Mouse (Mus musculus) embryonic facial prominence, embryonic 13.5 days (tissue): ENCODE measurements around the gene Rpsa. TPM values are rescaled to one million over a fixed set of nuclear protein-coding genes. Genes with fewer than 3 reads are reported as not detected.
"Not testable (repeated sequence)": the region's sequence is repeated elsewhere in the genome, so short reads cannot be mapped to it uniquely, and the experiment has no call there.

Source experiments
- ATAC-seq: fragments of 200-750 bp; cut with Nextera tagmentation; 2 replicates; pipeline ENCODE4 v1.8.0; 2017; ENCODE audit warnings: low read depth; ENCODE audit not compliant: insufficient number of reproducible peaks, insufficient read depth, low FRiP score, low TSS enrichment
- H3K27ac ChIP-seq: fragments of 300-500 bp; sonication (generic); 2 replicates; pipeline ENCODE4 v1.5.1; 2015; ENCODE audit warnings: moderate library complexity, mild to moderate bottlenecking, inconsistent platforms
- H3K27me3 ChIP-seq: fragments of 300-500 bp; sonication (generic); 2 replicates; pipeline ENCODE4 v1.6.1; 2015; ENCODE audit warnings: mild to moderate bottlenecking, inconsistent platforms
- H3K36me3 ChIP-seq: fragments of 300-500 bp; sonication (generic); 2 replicates; pipeline ENCODE4 v1.6.1; 2015; ENCODE audit warnings: mild to moderate bottlenecking, inconsistent platforms
- H3K4me1 ChIP-seq: fragments of 300-500 bp; sonication (generic); 2 replicates; pipeline ENCODE4 v1.6.1; 2015; ENCODE audit warnings: inconsistent platforms
- H3K4me2 ChIP-seq: fragments of 300-500 bp; sonication (generic); 2 replicates; pipeline ENCODE4 v1.6.1; 2015; ENCODE audit warnings: moderate library complexity, mild to moderate bottlenecking, inconsistent platforms
- H3K4me3 ChIP-seq: fragments of 300-500 bp; sonication (generic); 2 replicates; pipeline ENCODE4 v1.5.1; 2015; ENCODE audit warnings: mild to moderate bottlenecking, inconsistent platforms
- H3K9ac ChIP-seq: fragments of 300-500 bp; sonication (generic); 2 replicates; pipeline ENCODE4 v1.6.1; 2015; ENCODE audit warnings: mild to moderate bottlenecking, inconsistent platforms
- H3K9me3 ChIP-seq: fragments of 300-500 bp; sonication (generic); 2 replicates; pipeline ENCODE4 v1.6.1; 2016; ENCODE audit warnings: inconsistent platforms
- WGBS: fragments of 180-500 bp; shearing (Covaris S2); methylation state at CpG from one replicate; pipeline ENCODE4 v1.1.7; 2015; ENCODE audit warnings: mixed read lengths; 5-methylcytosine and 5-hydroxymethylcytosine counted together
- polyA plus RNA-seq: library from polyadenylated mRNA; unstranded; fragments of >200 nt; fragmentation: Nextera tagmentation; extraction: Ambion mirVana; gene quantifications from 2 replicates; pipeline ENCODE4 v1.2.1, GENCODE M21; 2015

Rpsa gene
- polyA plus RNA-seq, 1 experiment from 2014 or later: 1,560 TPM

DNA sequence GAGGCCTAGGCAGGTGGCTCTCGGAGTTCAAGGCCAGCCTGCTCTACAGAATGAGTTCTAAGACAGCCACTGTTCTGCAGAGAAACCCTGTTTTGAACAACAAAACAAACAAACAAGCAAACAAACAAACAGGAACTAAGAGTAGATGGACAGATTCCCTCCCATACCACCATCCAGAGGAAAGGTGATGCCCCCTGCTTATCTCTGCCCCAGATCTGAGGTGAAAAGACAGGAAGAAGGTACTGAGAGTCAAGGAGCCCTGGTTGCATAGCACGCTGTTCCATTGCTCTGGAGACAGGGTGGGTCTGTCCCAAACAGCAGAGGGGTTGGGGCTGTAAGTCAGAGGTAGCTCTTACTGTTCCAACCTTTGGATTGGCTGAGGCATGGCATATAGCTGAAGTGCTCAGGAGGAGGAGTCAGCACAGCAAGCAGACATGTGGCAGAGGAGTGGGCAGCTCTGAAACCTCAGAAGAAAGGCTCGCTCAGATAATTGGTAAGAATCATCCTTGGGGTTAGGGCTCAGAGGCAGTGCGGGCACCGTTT, 35.7 kb upstream of the Rpsa start, which contains the start of gene Ccr8:
TSS of gene Ccr8 (plus strand) at position 419 of the 543 bp plus-strand sequence.
- Histone ChIP-seq H3K9ac (no peak within 1 kb of the TSS), H3K27ac (no peak within 1 kb of the TSS), H3K4me2 (no peak within 1 kb of the TSS), H3K27me3 (no peaks in the 10 kb centered on the region), H3K9me3 (no peaks in the 10 kb centered on the region), H3K36me3 (no peaks in the 10 kb centered on the region), H3K4me1 (no peaks in the 10 kb centered on the region), H3K4me3 (no peak within 1 kb of the TSS)
- no peak for ATAC-seq
- 71% methylated on average over 5 of the region's 5 CpGs for WGBS

- no peak for ATAC-seq
- Histone ChIP-seq H3K4me2 (no peak overlapping the region), H3K9ac (no peak overlapping the region), H3K27ac (no peak overlapping the region), H3K27me3 (no peaks in the 10 kb centered on the region), H3K4me1 (0 out of 2 replicates have a peak, but pooled peaks cover 4% of the 10 kb centered on the region), H3K4me3 (no peak overlapping the region), H3K36me3 (no peaks in the 10 kb centered on the region), H3K9me3 (no peaks in the 10 kb centered on the region)
- WGBS: 86% methylated on average over 13 of the region's 13 CpGs
Measured at GRCm38 (mm10) chr9:120093701-120094100, 33.8 kb upstream of the Rpsa start.

DNA sequence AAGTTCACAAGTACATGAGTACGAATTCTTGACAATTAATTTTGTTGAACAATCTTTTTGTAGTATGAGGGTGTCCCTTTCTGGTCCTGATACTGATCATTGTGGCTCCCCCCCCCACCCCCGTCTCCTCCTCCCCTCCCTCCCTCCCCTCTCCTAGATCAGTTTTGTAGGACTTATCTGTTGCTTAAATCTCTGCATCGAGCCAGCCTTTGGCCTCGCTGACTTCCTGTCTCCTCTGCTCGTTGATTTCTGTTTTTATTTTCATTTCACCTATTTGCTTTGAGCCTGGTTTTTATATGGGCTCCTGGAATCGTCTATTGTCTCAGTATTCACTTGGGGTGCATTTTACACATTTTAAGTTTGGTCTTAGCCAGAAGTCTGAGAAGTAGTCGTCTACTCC, 31.6 kb upstream of the Rpsa start:
- ATAC-seq: no peak
- Histone ChIP-seq H3K9ac (no peak overlapping the region), H3K4me3 (no peak overlapping the region), H3K36me3 (no peaks in the 10 kb centered on the region), H3K4me1 (0 out of 2 replicates have a peak, but pooled peaks cover 4% of the 10 kb centered on the region), H3K4me2 (no peak overlapping the region), H3K9me3 (no peaks in the 10 kb centered on the region), H3K27ac (no peak overlapping the region), H3K27me3 (no peaks in the 10 kb centered on the region)
- WGBS: 54% methylated on average over 7 of the region's 7 CpGs

DNA sequence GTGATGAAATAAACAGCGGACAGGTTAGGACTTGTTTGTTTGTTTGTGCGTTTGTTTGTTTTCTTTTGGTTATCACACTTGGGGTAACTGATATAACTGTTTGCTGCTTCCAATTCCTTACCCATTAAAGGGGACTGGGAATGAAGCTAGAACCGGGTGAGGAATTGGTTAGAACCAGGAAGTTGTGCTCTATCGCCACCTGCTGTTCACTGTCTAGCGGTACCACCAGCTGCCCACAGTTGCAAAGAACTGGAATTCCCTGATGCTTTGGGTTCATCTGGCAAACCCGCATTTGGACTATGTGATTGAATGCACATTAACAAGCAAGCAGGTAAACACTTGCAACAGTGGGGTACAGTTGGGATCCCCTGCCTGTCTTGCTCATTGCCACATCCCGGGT, 28.8 kb upstream of the Rpsa start:
- WGBS: 20% methylated on average over 7 of the region's 7 CpGs
- Histone ChIP-seq H3K27me3 (no peaks in the 10 kb centered on the region), H3K9me3 (0 out of 2 replicates have a peak, but pooled peaks cover 9% of the 10 kb centered on the region), H3K27ac (no peak overlapping the region), H3K4me2 (no peak overlapping the region), H3K4me3 (no peak overlapping the region), H3K4me1 (0 out of 2 replicates have a peak, but pooled peaks cover 4% of the 10 kb centered on the region), H3K9ac (no peak overlapping the region), H3K36me3 (no peaks in the 10 kb centered on the region)
- ATAC-seq: no peak

GRCm38 (mm10) chr9:120099304-120099703, 28.2 kb upstream of the Rpsa start:
- no peak overlapping the region for H3K4me3 ChIP-seq

DNA sequence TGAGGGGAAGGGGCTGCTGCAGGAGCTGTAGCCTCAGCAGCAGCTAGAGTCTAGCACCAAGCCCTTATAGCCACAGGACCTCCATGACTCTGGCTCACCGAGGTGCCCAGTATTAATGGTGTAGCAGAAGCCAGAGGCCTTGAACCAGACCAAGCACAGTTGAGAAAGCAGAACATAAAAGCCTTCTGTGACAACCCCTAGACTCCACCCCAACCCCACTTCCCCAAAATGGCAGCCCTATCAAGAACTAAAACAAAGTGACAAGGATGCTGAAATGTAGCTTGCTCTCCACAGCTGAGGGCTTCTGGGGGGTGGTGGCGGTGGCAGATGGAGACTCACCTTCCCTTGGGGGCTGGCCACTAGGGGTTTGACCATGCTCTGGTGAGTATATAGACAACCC, 26.3 kb upstream of the Rpsa start:
- 94% methylated on average over 2 of the region's 2 CpGs for WGBS
- Histone ChIP-seq H3K27ac (no peak overlapping the region), H3K4me3 (no peak overlapping the region), H3K4me1 (0 out of 2 replicates have a peak, but pooled peaks cover 4% of the 10 kb centered on the region), H3K4me2 (no peak overlapping the region), H3K9ac (no peak overlapping the region), H3K36me3 (no peaks in the 10 kb centered on the region), H3K27me3 (no peaks in the 10 kb centered on the region), H3K9me3 (0 out of 2 replicates have a peak, but pooled peaks cover 13% of the 10 kb centered on the region)
- no peak for ATAC-seq

More at GRCm38 (mm10) chr9:120099304-120099703, 28.2 kb upstream of the Rpsa start:
- Histone ChIP-seq H3K27ac (no peak overlapping the region), H3K36me3 (no peaks in the 10 kb centered on the region), H3K4me2 (no peak overlapping the region), H3K9me3 (0 out of 2 replicates have a peak, but pooled peaks cover 12% of the 10 kb centered on the region), H3K9ac (no peak overlapping the region), H3K27me3 (no peaks in the 10 kb centered on the region), H3K4me1 (0 out of 2 replicates have a peak, but pooled peaks cover 4% of the 10 kb centered on the region)
- 85% methylated on average over 8 of the region's 8 CpGs for WGBS
- ATAC-seq: no peak

- H3K4me2 ChIP-seq, H3K9ac ChIP-seq, H3K4me3 ChIP-seq, H3K4me1 ChIP-seq, H3K27me3 ChIP-seq, ATAC-seq, H3K36me3 ChIP-seq, H3K9me3 ChIP-seq, H3K27ac ChIP-seq: not testable (repeated sequence)
- 94% methylated on average over 12 of the region's 12 CpGs for WGBS
Measured at GRCm38 (mm10) chr9:120108953-120109352, 18.5 kb upstream of the Rpsa start.

DNA sequence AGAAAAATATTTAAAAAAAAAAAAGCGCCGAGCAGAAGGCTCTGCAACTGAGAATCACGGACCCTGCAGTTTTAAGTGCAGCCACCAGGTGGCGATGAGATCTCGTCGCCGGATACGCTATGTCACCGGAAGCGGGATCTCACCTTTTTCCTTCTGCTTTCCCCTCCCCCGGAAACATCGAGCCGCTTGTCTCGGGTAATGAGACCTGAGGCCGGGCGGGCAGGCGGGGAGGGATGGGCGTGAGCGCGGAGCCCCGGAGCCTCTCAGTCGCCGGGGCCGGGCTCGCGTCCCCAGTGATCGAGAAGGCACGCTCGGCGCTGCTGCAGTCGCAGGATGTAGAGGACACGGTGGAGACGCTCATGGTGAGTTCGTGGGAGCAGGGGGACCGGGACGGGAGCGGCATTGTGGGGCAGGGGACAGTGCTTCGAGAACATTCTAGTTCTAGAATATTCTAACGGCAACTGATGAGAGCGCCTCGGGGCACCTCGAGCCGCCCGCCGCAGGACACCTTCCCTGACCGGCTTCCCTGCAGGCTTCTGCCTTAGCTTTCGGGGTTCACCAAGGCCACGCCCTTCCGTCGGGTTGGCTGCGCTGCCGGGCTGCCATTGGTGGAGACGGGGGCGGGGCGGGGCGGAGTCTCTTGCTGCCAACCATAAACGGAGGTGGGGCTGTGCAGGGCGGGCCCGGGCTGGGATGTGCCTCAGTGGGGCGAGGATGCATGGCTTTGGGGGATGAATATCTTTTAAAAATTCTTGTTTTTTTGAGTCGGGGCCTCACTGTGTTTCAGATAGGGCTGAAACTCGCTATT, 17.1 kb upstream of the Rpsa start, which contains the start of gene Slc25a38:
TSS of gene Slc25a38 (plus strand) at position 164 of the 808 bp plus-strand sequence.
- WGBS: under 1% methylated on average over 62 of the region's 62 CpGs
- Histone ChIP-seq H3K4me1 (peaks cover 8% of the 10 kb centered on the region), H3K27ac (peak within 1 kb of the TSS; percentile 97), H3K9me3 (no peaks in the 10 kb centered on the region), H3K36me3 (no peaks in the 10 kb centered on the region), H3K4me3 (peak within 1 kb of the TSS; percentile 82), H3K4me2 (peak within 1 kb of the TSS; percentile 69), H3K27me3 (no peaks in the 10 kb centered on the region), H3K9ac (peak within 1 kb of the TSS; percentile 81)
- peak; percentile 98 for ATAC-seq

GRCm38 (mm10) chr9:120111156-120111945, 16.1 kb upstream of the Rpsa start:
- Histone ChIP-seq H3K27me3 (no peaks in the 10 kb centered on the region), H3K4me3 (peak overlapping the region; percentile 82), H3K9ac (peak overlapping the region; percentile 81), H3K27ac (peak overlapping the region; percentile 97), H3K36me3 (peaks cover 2% of the 10 kb centered on the region; the same call in 1 of the 2 replicates), H3K4me1 (peaks cover 8% of the 10 kb centered on the region), H3K9me3 (no peaks in the 10 kb centered on the region), H3K4me2 (peak overlapping the region; percentile 69)
- ATAC-seq: no peak
- 76% methylated on average over 15 of the region's 15 CpGs for WGBS

- peaks cover 13% of the 10 kb centered on the region for H3K36me3 ChIP-seq
- H3K27ac ChIP-seq: no peak overlapping the region
- H3K9me3 ChIP-seq: no peaks in the 10 kb centered on the region
- no peaks in the 10 kb centered on the region for H3K27me3 ChIP-seq
- H3K4me3 ChIP-seq: no peak overlapping the region
- 93% methylated on average over 6 of the region's 6 CpGs for WGBS
- H3K4me2 ChIP-seq: no peak overlapping the region
- H3K4me1 ChIP-seq: peaks cover 8% of the 10 kb centered on the region
- no peak for ATAC-seq
- no peak overlapping the region for H3K9ac ChIP-seq
Measured at GRCm38 (mm10) chr9:120112472-120112871, 15.0 kb upstream of the Rpsa start.

GRCm38 (mm10) chr9:120113456-120113855, 14.0 kb upstream of the Rpsa start:
- Histone ChIP-seq H3K27me3 (no peaks in the 10 kb centered on the region), H3K36me3 (peaks cover 23% of the 10 kb centered on the region), H3K9me3 (no peaks in the 10 kb centered on the region), H3K4me2 (no peak overlapping the region), H3K9ac (no peak overlapping the region), H3K4me3 (no peak overlapping the region), H3K27ac (no peak overlapping the region), H3K4me1 (peaks cover 8% of the 10 kb centered on the region)
- 98% methylated on average over 7 of the region's 7 CpGs for WGBS
- no peak for ATAC-seq
